In the genomic region with DNA sequence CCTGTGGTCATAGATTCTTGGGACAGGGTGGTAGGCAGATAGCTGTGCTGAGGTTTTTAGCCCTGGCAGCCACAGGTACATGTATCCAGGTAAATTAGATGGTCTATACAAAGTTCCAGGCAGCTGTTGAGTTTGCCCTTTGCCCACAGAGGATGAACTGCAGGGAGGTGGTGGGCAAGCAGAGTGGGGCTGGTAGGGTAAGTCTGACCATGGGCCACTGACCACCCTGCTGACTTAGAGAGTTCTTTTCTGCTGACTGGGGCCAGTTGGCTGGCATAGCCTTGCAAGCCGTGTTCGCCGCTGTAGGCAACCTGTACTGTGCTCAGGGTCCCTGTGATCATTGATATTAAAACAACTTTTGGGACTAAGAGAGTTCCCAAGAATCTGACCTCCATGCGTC, we compare ENCODE assay signal across 20 mouse cellular contexts.
"Had no signal": no experiment of that assay in that cellular context is flagged by ENCODE, and none has a peak within 500 bp of the region (broad histone marks: within the 10 kb centered on the region; RNA-seq: fewer than 3 reads in every experiment).

No protein-coding gene starts in this region.

- H3K4me2 ChIP-seq: limb, embryonic 13.5 days; liver, embryonic 12.5 days; liver, embryonic 15.5 days; midbrain, embryonic 11.5 days; neural tube, embryonic 12.5 days; neural tube, embryonic 15.5 days; stomach, embryonic 15.5 days had no signal

- DNase-seq: liver; lung, adult 2 months; lung, postnatal 14 days; lung, postnatal 4 days; midbrain, embryonic 14.5 days; right cerebral cortex, adult 18-20 months; right cerebral cortex, postnatal 14 days; spleen, adult 18-20 months; thymus, postnatal 25 days had no signal

- H3K4me1 ChIP-seq: limb, embryonic 10.5 days; liver, embryonic 15.5 days; neural tube, embryonic 12.5 days; neural tube, embryonic 15.5 days had no signal

- H3K27ac ChIP-seq: hindbrain, postnatal 0 days; limb, embryonic 10.5 days; limb, embryonic 13.5 days; liver, embryonic 12.5 days; liver, embryonic 15.5 days; neural tube, embryonic 12.5 days; neural tube, embryonic 15.5 days; stomach, embryonic 15.5 days had no signal

- ATAC-seq: hindbrain, postnatal 0 days; inflammation-experienced regulatory T-cells, adult 6 months; intestine, embryonic 16.5 days; liver, embryonic 12.5 days had no signal

- H3K27me3 ChIP-seq: limb, embryonic 13.5 days; liver, embryonic 12.5 days; liver, embryonic 15.5 days; neural tube, embryonic 12.5 days; neural tube, embryonic 15.5 days; stomach, embryonic 15.5 days had no signal

- H3K9ac ChIP-seq: limb, embryonic 13.5 days; liver, embryonic 12.5 days; liver, embryonic 15.5 days; neural tube, embryonic 12.5 days; neural tube, embryonic 15.5 days; stomach, embryonic 15.5 days had no signal

- H3K9me3 ChIP-seq: limb, embryonic 10.5 days; limb, embryonic 13.5 days; liver, embryonic 12.5 days; liver, embryonic 15.5 days; neural tube, embryonic 12.5 days; neural tube, embryonic 15.5 days; stomach, embryonic 15.5 days had no signal

- H3K36me3 ChIP-seq: stomach, embryonic 15.5 days had no signal

- H3K4me3 ChIP-seq: limb, embryonic 10.5 days; limb, embryonic 13.5 days; liver, embryonic 12.5 days; liver, embryonic 15.5 days; neural tube, embryonic 12.5 days; neural tube, embryonic 15.5 days; stomach, embryonic 15.5 days had no signal
